8 mouse cellular contexts compared by ENCODE assay signal in genomic region chr5:122613908-122614732, GRCm38 (mm10). TPM values are rescaled to one million over a fixed set of nuclear protein-coding genes. Genes with fewer than 3 reads are reported as not detected.
DNase-seq lines count a peak whose midpoint lies in the region; ATAC-seq and TF ChIP-seq lines count a peak whose summit lies in the region.

Gene Ift81 (minus strand): TSS chr5:122614518.

- peak within 1 kb of the TSS; percentile 92 for H3K27ac ChIP-seq in hindbrain, postnatal 0 days
- H3K27ac ChIP-seq in left cerebral cortex, adult 2 months, result peak within 1 kb of the TSS; percentile 96

- DNase-seq in T-cell, adult 2 months (ENCODE audit: low spot score), result peak; percentile 96
- peak; percentile 97 to 98 for DNase-seq in cerebellum, postnatal 36 days
- peak; percentile 92 for DNase-seq in gastrocnemius, adult 18-20 months (ENCODE audit: low spot score)
- peak; percentile 98 for DNase-seq in hindbrain, postnatal 0 days (ENCODE audit: low spot score)
- DNase-seq in left cerebral cortex, adult 2 months (ENCODE audit: extremely low spot score in 1 of 2, low spot score in 2 of 2), result peak; percentile 96 to 97
- DNase-seq in right cerebral cortex, adult 2 months (ENCODE audit: low spot score in 2 of 2), result peak; percentile 97
- DNase-seq in urinary bladder, postnatal 14 days (ENCODE audit: low spot score), result peak; percentile 96

- WGBS in hindbrain, postnatal 0 days, result 1% methylated on average over 60 of the region's 67 CpGs

- peak; percentile 24; the same call in 1 of the 2 replicates for TF ChIP-seq CTCF in hindbrain, postnatal 0 days (IDR thresholded peaks at IDR 0.05; ENCODE audit: low read depth)
- TF ChIP-seq CTCF in left cerebral cortex, adult 2 months (IDR thresholded peaks at IDR 0.05), result no peak; the same call in 1 of the 2 replicates

- H3K27me3 ChIP-seq in hindbrain, postnatal 0 days (ENCODE audit: insufficient read depth, low read length), result no peaks in the 10 kb centered on the region

- peak within 1 kb of the TSS; percentile 89 for H3K9ac ChIP-seq in hindbrain, postnatal 0 days (replicated peaks; ENCODE audit: low read length)

- no peaks in the 10 kb centered on the region; the same call in 1 of the 2 replicates for H3K36me3 ChIP-seq in hindbrain, postnatal 0 days (ENCODE audit: insufficient read depth, low read length)

- peak within 1 kb of the TSS; percentile 76 for H3K4me2 ChIP-seq in hindbrain, postnatal 0 days (ENCODE audit: low read depth, low read length)

- intact Hi-C loops in left cerebral cortex, adult 2 months (cut with DNase I), result loop anchor here (5.0 kb wide), 2 partner anchors 47 to 67 kb away; no protein-coding TSS in a partner anchor

- H3K4me1 ChIP-seq in hindbrain, postnatal 0 days (ENCODE audit: insufficient read depth, low read length), result peaks cover 5% of the 10 kb centered on the region; the same call in 1 of the 2 replicates

- peak within 1 kb of the TSS; percentile 90 for H3K4me3 ChIP-seq in hindbrain, postnatal 0 days (ENCODE audit: low read length)
- peak within 1 kb of the TSS; percentile 88 for H3K4me3 ChIP-seq in left cerebral cortex, adult 2 months

- H3K9me3 ChIP-seq in hindbrain, postnatal 0 days (ENCODE audit: low read length), result no peaks in the 10 kb centered on the region

- peak; percentile 97 for ATAC-seq in hindbrain, postnatal 0 days
- ATAC-seq in megakaryocyte, adult 5-6 weeks (ENCODE audit: poor library complexity, severe bottlenecking), result peak; percentile 97

RNA-seq across cellular contexts. Expression of gene Ift81, which starts in this region (rescaled TPM):
- 1 to 10 TPM; 3.4 to 4.7 TPM for total RNA-seq in gastrocnemius, adult 18-20 months (2021)
- total RNA-seq in hindbrain, postnatal 0 days (2014; rRNA removed), result 21.3 and 32.3 TPM in 2 replicates
- 66.3 and 66.5 TPM in 2 replicates for polyA plus RNA-seq in hindbrain, postnatal 0 days (2015; fragmentation: Nextera tagmentation; extraction: Ambion mirVana)
- total RNA-seq in left cerebral cortex, adult 2 months (2021), result 10 to 100 TPM; 46.4 to 49.2 TPM
- 4.9 and 6.2 TPM in 2 replicates for total RNA-seq in megakaryocyte, adult 5-6 weeks (2015)
- total RNA-seq in megakaryocyte, adult 5-6 weeks (2017), result 3.7 and 3.8 TPM in 2 replicates

Comparison
In these comparisons a context has a peak if more than half of its experiments do, and no peak if none do; other contexts are left out.
1. Peak in every context shown above with its lines: DNase-seq, ATAC-seq, H3K4me3 ChIP-seq and H3K27ac ChIP-seq.